Mouse (Mus musculus) embryonic facial prominence, embryonic 12.5 days (tissue): Measurements from ENCODE around the gene Cdkn2aip. TPM values are rescaled to one million over a fixed set of nuclear protein-coding genes. Genes with fewer than 3 reads are reported as not detected.

Experiments used
- ATAC-seq: fragments of 200-750 bp; cut with Nextera tagmentation; 2 replicates; pipeline ENCODE4 v1.8.0; 2017; ENCODE audit not compliant: insufficient number of reproducible peaks, insufficient read depth, low FRiP score, low TSS enrichment
- H3K27ac ChIP-seq: fragments of 300-500 bp; sonication (generic); 2 replicates; pipeline ENCODE4 v1.5.1; 2016; ENCODE audit warnings: mild to moderate bottlenecking
- H3K27me3 ChIP-seq: fragments of 300-500 bp; sonication (generic); 2 replicates; pipeline ENCODE4 v1.6.1; 2016; ENCODE audit warnings: mild to moderate bottlenecking, moderate library complexity
- H3K36me3 ChIP-seq: fragments of 300-500 bp; sonication (generic); 2 replicates; pipeline ENCODE4 v1.6.1; 2016; ENCODE audit warnings: mild to moderate bottlenecking
- H3K4me1 ChIP-seq: fragments of 300-500 bp; sonication (generic); 2 replicates; pipeline ENCODE4 v1.6.1; 2016
- H3K4me2 ChIP-seq: fragments of 300-500 bp; sonication (generic); replicated peaks from 2 replicates; pipeline ENCODE4 v1.6.1; 2016; ENCODE audit warnings: mild to moderate bottlenecking, moderate library complexity
- H3K4me3 ChIP-seq: fragments of 300-500 bp; sonication (generic); 2 replicates; pipeline ENCODE4 v1.5.1; 2016; ENCODE audit warnings: mild to moderate bottlenecking
- H3K9ac ChIP-seq: fragments of 300-500 bp; sonication (generic); 2 replicates; pipeline ENCODE4 v1.6.1; 2016; ENCODE audit warnings: mild to moderate bottlenecking, moderate library complexity
- H3K9me3 ChIP-seq: fragments of 300-500 bp; sonication (generic); 2 replicates; pipeline ENCODE4 v1.6.1; 2016; ENCODE audit warnings: mild to moderate bottlenecking, moderate library complexity
- WGBS: fragments of 180-500 bp; shearing (Covaris S2); methylation state at CpG from one replicate; pipeline ENCODE4 v1.1.7; 2016; 5-methylcytosine and 5-hydroxymethylcytosine counted together
- polyA plus RNA-seq: library from polyadenylated mRNA; unstranded; fragments of >200 nt; fragmentation: Nextera tagmentation; extraction: Ambion mirVana; gene quantifications from 2 replicates; pipeline ENCODE4 v1.2.1, GENCODE M21; 2016

The Cdkn2aip gene
- polyA plus RNA-seq, result 32.6 and 33.5 TPM in 2 replicates

DNA sequence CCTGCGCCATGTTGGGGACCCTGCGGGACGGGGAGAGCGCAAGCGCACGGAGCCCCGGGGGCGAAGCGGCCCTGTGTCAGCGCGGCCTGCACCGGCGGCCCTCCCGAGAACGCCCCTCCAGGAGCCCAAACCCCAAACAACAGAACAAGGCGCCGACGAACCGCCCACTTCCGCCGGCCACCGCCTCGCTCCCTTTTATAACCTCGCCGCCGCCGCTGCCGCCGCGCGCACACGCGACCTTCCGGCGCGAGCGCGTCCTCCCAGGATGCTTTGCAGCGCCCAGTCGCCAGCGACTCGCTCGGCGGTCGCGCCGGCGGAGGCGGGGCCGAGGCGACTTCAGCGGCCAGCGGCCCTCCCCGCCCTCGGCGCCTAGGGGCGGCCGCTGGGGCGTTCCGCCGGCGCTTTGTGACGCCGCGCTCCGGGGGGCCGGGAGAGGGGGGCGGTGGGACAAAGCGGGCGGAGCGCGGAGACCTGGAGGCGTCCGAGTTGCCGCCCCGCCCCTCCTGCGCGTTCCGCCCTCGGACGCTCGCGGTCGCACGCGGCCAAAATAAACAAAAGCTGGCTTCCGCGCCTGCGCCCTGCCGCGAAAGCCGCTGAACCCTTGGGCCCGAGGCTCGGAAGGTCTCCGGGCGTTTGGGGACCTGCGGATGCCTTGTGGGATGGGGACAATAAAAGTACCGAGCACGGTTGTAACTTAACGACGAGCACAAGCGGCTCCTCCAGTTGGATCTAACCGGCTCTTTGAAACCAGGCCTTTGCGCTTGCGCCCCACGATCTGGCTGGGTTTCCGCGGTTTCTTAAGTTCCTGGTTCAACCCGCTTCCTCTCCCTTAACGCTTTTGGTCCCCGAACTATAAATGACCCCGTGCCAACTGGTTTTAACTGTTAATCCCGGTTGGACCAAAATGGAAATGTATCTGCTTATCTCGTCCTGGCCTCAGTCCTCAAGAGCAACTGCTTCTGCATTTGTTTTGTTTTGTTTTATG, at the start of gene Cdkn2aip:
Gene Cdkn2aip (minus strand): TSS at position 172 of the 985 bp plus-strand sequence.
- H3K9me3 ChIP-seq, result no peaks in the 10 kb centered on the region
- H3K27me3 ChIP-seq, result no peaks in the 10 kb centered on the region
- under 1% methylated on average over 99 of the region's 114 CpGs for WGBS
- peak within 1 kb of the TSS; percentile 81 for H3K9ac ChIP-seq
- H3K36me3 ChIP-seq, result peaks cover 15% of the 10 kb centered on the region
- peak within 1 kb of the TSS; percentile 95 for H3K27ac ChIP-seq
- H3K4me2 ChIP-seq, result peak within 1 kb of the TSS; percentile 63
- H3K4me1 ChIP-seq, result peaks cover 3% of the 10 kb centered on the region
- peak within 1 kb of the TSS; percentile 65 for H3K4me3 ChIP-seq
- peak; percentile 91 for ATAC-seq

DNA sequence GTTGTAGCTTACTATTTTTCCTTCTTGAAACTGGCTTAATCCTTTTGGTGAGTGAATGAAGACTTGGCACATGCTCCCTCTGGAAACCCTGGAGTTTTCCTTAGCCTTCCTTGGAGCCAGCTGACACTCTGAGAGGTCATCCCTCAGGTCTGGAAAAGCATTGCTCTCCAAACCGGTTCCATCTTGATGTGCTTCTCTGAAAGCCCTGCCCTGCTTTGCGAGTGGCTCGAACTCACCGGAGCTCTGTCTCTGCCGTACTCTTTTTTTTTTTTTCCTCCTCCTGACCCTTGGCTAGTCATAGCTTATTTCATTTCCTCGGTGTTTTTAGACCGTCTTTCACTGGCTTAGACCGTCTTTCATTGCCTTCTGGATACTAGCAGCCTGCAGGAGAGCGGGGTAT, 49.5 kb upstream of the Cdkn2aip start:
- H3K4me2 ChIP-seq, result no peak overlapping the region
- ATAC-seq, result no peak
- no peaks in the 10 kb centered on the region for H3K36me3 ChIP-seq
- H3K9me3 ChIP-seq, result no peaks in the 10 kb centered on the region
- H3K27me3 ChIP-seq, result no peaks in the 10 kb centered on the region
- peaks cover 11% of the 10 kb centered on the region for H3K4me1 ChIP-seq
- H3K4me3 ChIP-seq, result no peak overlapping the region
- H3K9ac ChIP-seq, result no peak overlapping the region
- no peak overlapping the region for H3K27ac ChIP-seq
- WGBS, result 39% methylated on average over 9 of the region's 9 CpGs

DNA sequence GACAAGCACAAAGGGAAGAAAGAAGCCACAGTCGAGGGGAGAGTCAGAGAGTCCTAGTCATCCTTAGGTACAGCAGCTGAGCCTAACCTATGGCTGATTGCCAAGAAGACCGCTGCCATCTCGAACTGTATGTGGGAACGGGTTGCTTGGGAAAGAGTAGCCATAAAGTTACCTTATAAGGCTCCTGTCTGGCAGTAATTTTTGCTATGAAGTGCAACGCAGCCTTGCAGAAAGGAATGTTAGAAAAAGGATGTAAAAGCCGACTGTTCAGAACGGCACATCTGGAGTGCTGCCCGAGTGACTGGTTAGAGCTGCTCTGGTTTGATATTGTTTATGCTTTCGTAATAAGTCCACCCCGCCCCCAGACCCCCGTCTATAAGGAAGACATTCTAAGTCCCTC, 47.0 kb upstream of the Cdkn2aip start:
- ATAC-seq, result no peak
- Histone ChIP-seq H3K27me3 (no peaks in the 10 kb centered on the region), H3K9me3 (no peaks in the 10 kb centered on the region), H3K4me3 (no peak overlapping the region), H3K27ac (no peak overlapping the region), H3K4me2 (0 out of 2 replicates have a peak overlapping the region, but pooled peaks have one; percentile 4), H3K36me3 (no peaks in the 10 kb centered on the region), H3K9ac (no peak overlapping the region), H3K4me1 (peaks cover 11% of the 10 kb centered on the region)
- 48% methylated on average over 11 of the region's 11 CpGs for WGBS

DNA sequence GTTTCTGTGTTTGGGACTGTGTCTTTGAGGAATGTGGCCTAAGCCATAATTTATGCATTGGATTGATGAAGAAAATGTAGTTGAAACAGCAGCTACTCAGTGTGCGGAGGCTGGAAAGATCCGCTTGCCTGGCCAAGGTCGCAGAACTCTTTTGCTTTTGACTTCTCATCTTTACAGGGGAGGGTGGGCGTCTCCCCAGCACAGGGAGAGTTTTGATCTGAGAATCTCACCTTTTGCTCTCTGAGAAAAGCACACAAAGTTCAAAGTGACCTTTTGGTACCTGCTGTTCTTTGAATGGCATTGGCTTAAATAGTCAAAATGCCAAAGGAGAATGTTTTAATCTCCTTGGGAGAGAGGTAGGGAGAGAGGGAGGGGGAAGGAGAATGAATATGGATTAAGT, 46.5 kb upstream of the Cdkn2aip start:
- no peak for ATAC-seq

DNA sequence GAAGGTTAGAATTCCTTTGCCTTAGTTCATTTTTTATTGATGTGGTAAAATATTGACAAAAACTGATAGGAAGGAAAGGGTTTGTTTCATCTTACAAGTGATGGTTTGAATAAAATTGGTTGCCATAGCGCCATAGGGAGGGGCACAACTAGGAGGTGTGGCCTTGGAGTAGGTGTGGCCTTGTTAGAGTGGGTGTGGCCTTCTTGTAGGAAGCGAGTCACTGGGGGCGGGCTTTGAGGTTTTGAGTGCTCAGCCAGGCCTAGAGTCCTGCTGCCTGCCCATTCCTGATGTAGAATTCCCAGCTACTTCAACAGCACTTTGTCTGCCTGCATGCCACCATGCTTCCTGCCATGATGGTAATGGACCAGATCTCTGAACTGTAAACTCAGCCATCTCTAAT, 39.4 kb upstream of the Cdkn2aip start:
- Histone ChIP-seq H3K36me3 (no peaks in the 10 kb centered on the region), H3K27ac (no peak overlapping the region), H3K4me1 (no peaks in the 10 kb centered on the region), H3K4me3 (no peak overlapping the region), H3K27me3 (no peaks in the 10 kb centered on the region), H3K4me2 (no peak overlapping the region), H3K9me3 (no peaks in the 10 kb centered on the region), H3K9ac (no peak overlapping the region)
- no peak for ATAC-seq
- WGBS, result 82% methylated on average over 3 of the region's 3 CpGs

More for the DNA sequence above, 46.5 kb upstream of the Cdkn2aip start:
- H3K4me3 ChIP-seq, result no peak overlapping the region
- no peak overlapping the region for H3K4me2 ChIP-seq
- no peaks in the 10 kb centered on the region for H3K27me3 ChIP-seq
- no peak overlapping the region for H3K27ac ChIP-seq
- H3K36me3 ChIP-seq, result no peaks in the 10 kb centered on the region
- H3K4me1 ChIP-seq, result peaks cover 11% of the 10 kb centered on the region
- H3K9ac ChIP-seq, result no peak overlapping the region
- WGBS, result 64% methylated on average over 4 of the region's 4 CpGs
- H3K9me3 ChIP-seq, result no peaks in the 10 kb centered on the region

DNA sequence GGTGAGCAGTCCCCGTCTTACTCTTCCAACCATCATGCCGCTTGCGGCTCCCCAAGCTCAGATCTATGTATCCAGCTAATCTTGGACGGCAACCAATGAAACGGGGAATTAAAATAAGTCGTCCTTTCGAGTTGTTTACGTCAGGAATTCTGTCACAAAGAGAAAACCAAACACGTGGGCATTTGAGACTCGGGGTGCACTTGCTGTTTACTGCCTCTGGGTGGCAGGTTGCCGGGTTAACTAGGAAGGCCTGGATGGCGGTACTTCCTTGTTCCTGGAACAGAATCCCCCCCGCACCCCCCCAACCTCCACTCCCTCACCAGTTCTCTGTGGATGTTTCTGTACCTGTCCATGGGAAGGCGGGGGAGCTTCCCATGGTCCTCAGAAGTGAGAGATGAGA, 36.4 kb upstream of the Cdkn2aip start:
- Histone ChIP-seq H3K27me3 (no peaks in the 10 kb centered on the region), H3K27ac (no peak overlapping the region), H3K4me3 (no peak overlapping the region), H3K9ac (no peak overlapping the region), H3K9me3 (no peaks in the 10 kb centered on the region), H3K36me3 (no peaks in the 10 kb centered on the region), H3K4me2 (no peak overlapping the region), H3K4me1 (peaks cover 7% of the 10 kb centered on the region; the same call in 1 of the 2 replicates)
- WGBS, result 52% methylated on average over 14 of the region's 14 CpGs
- ATAC-seq, result no peak

DNA sequence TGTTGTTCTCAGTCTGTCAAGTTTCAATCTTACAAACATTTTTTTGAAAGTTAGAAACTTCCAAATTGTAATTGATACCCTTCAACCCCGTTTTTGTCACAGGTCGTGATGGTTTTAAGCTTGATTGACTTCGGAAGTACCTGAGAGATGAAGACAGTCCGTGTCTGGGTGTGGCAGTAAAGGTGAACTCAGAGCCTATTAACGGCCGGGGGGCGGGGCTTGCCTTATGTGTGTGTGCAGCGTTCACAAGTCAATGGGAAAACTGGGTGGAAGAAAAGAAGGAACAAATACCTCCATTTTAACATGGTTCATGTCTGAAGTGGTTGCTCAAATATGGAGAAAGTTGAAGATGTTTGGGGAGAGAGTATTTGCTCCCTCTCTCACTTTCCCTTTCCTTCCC, 35.8 kb upstream of the Cdkn2aip start:
- no peaks in the 10 kb centered on the region for H3K36me3 ChIP-seq
- no peak overlapping the region for H3K9ac ChIP-seq

DNA sequence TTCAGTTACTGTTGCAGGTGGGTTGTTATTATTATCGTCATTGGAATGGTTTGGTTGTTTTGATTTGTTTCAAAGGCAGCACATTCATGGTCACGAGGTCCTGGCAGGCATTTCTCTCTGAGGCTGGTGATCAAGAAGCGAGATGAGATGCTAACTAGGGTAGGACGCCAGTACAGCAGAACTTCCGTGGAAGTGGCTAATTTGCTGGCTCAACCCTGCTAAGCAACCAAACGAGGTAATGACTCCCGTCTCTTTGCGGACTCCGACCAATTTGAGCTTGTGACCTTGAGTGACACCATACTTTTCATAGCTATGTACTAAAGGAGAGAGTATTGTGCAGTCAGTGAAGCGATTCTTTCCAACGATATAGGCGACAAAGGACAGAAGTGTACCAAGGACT, 32.6 kb upstream of the Cdkn2aip start:
- Histone ChIP-seq H3K36me3 (no peaks in the 10 kb centered on the region), H3K4me2 (no peak overlapping the region), H3K27me3 (no peaks in the 10 kb centered on the region), H3K9ac (no peak overlapping the region), H3K4me1 (peaks cover 7% of the 10 kb centered on the region; the same call in 1 of the 2 replicates), H3K4me3 (no peak overlapping the region), H3K9me3 (no peaks in the 10 kb centered on the region), H3K27ac (no peak overlapping the region)
- WGBS, result 48% methylated on average over 12 of the region's 12 CpGs
- ATAC-seq, result no peak

More for the DNA sequence above, 35.8 kb upstream of the Cdkn2aip start:
- WGBS, result 71% methylated on average over 8 of the region's 8 CpGs
- Histone ChIP-seq H3K4me1 (peaks cover 7% of the 10 kb centered on the region; the same call in 1 of the 2 replicates), H3K4me3 (no peak overlapping the region), H3K4me2 (no peak overlapping the region), H3K27ac (no peak overlapping the region), H3K27me3 (no peaks in the 10 kb centered on the region), H3K9me3 (no peaks in the 10 kb centered on the region)
- ATAC-seq, result no peak

DNA sequence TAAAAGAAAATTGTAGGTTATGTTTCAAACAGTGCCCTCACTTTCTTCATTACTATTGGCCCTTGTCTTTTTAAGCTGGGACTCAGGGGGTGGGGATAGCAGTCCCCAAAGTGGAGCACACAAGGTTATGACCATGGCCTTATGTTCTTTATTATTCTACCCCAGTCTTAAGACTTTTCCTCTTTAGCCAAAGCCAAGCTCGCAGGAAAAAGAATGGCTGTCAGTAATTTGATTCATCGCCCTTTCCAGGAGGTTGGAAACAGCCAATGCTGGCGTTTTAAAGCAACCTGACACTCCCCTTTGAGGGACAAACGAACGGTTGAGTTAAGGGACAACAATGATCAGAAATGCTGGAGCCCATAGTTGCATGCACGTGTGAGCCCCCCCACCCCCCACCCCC, 32.1 kb upstream of the Cdkn2aip start:
- Histone ChIP-seq H3K27ac (no peak overlapping the region), H3K9me3 (no peaks in the 10 kb centered on the region), H3K27me3 (no peaks in the 10 kb centered on the region), H3K4me3 (no peak overlapping the region), H3K36me3 (no peaks in the 10 kb centered on the region), H3K9ac (no peak overlapping the region), H3K4me2 (no peak overlapping the region), H3K4me1 (peaks cover 7% of the 10 kb centered on the region; the same call in 1 of the 2 replicates)
- ATAC-seq, result no peak
- 23% methylated on average over 6 of the region's 6 CpGs for WGBS

DNA sequence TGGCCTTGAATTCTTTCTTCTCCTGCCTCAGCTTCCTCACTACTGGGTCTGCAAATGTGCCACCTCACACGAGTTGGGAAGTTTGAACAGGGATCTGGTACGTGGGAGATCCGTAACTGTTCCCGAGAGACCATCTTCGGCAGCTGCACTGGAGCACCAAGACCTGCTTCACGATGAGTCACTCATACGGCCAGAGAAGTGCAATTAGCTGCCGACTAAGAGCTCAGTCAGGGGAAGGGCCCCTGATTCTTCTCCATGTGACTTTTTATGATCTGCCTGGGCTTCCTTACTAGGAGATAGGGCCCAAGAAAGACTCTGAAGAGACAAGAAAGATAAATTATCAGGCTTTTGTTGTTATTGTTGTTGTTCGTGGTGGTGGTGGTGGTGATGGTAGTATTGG, 31.1 kb upstream of the Cdkn2aip start:
- no peaks in the 10 kb centered on the region for H3K9me3 ChIP-seq
- H3K27me3 ChIP-seq, result no peaks in the 10 kb centered on the region
- H3K9ac ChIP-seq, result no peak overlapping the region
- H3K4me3 ChIP-seq, result no peak overlapping the region
- WGBS, result 77% methylated on average over 9 of the region's 9 CpGs
- H3K36me3 ChIP-seq, result no peaks in the 10 kb centered on the region
- H3K27ac ChIP-seq, result no peak overlapping the region
- ATAC-seq, result no peak
- no peak overlapping the region for H3K4me2 ChIP-seq
- H3K4me1 ChIP-seq, result peaks cover 7% of the 10 kb centered on the region; the same call in 1 of the 2 replicates

DNA sequence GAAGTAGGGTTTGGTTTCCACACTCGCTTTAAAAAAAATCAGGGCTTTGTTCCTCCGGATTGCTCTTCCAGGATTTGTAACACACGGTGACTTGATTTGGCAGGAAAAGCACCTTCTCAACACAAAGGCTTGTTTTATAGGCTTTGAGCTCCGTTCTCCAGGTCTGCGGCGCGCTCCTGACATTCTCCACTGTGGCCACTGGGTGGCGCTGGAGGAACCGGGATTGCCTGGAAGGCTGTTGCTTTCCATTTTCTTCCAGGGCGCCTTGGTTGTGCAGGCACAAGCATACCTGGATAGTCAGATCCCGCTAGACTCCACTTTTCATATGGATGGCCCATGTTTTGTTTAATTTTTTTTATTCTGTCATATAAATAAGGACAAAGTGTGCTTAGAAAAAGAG, 29.7 kb upstream of the Cdkn2aip start:
- Histone ChIP-seq H3K36me3 (no peaks in the 10 kb centered on the region), H3K9ac (no peak overlapping the region), H3K27ac (no peak overlapping the region), H3K4me3 (no peak overlapping the region), H3K4me2 (peak overlapping the region; percentile 35), H3K9me3 (no peaks in the 10 kb centered on the region), H3K4me1 (peaks cover 7% of the 10 kb centered on the region; the same call in 1 of the 2 replicates), H3K27me3 (no peaks in the 10 kb centered on the region)
- WGBS, result 5% methylated on average over 11 of the region's 11 CpGs
- peak; percentile 54; the same call in 1 of the 2 replicates for ATAC-seq

DNA sequence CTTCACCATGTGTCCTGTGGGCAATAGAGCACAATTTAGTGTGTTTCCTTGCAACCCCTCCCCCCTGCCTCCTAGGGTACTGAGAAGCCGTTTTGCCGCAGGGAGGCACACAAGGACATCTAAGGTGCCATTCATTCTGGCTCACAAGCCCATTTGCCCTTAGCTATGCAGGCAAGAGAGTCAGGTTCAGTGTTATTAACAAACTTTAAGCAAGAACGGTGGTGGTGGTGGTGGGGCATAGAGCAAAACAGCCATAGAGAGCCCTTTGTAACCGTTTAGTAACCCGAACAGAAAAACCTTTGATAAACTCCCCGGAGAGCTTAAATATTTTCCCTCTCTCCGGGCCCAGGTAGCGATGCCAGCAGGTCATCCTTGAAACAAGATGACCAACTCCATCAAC, 29.3 kb upstream of the Cdkn2aip start:
- H3K4me3 ChIP-seq, result no peak overlapping the region
- no peaks in the 10 kb centered on the region for H3K27me3 ChIP-seq

More for the DNA sequence above, 29.3 kb upstream of the Cdkn2aip start:
- Histone ChIP-seq H3K27ac (no peak overlapping the region), H3K36me3 (no peaks in the 10 kb centered on the region), H3K9me3 (no peaks in the 10 kb centered on the region), H3K4me2 (peak overlapping the region; percentile 35), H3K9ac (no peak overlapping the region), H3K4me1 (peaks cover 7% of the 10 kb centered on the region; the same call in 1 of the 2 replicates)
- WGBS, result 20% methylated on average over 8 of the region's 8 CpGs
- ATAC-seq, result no peak
